Mouse (Mus musculus) embryonic facial prominence, embryonic 13.5 days (tissue): ENCODE results near the gene Slc22a17. TPM values are rescaled to one million over a fixed set of nuclear protein-coding genes. Genes with fewer than 3 reads are reported as not detected.

Experiments
- ATAC-seq: fragments of 200-750 bp; cut with Nextera tagmentation; 2 replicates; pipeline ENCODE4 v1.8.0; 2017; ENCODE audit warnings: low read depth; ENCODE audit not compliant: insufficient number of reproducible peaks, insufficient read depth, low FRiP score, low TSS enrichment
- H3K27ac ChIP-seq: fragments of 300-500 bp; sonication (generic); 2 replicates; pipeline ENCODE4 v1.5.1; 2015; ENCODE audit warnings: moderate library complexity, mild to moderate bottlenecking, inconsistent platforms
- H3K27me3 ChIP-seq: fragments of 300-500 bp; sonication (generic); 2 replicates; pipeline ENCODE4 v1.6.1; 2015; ENCODE audit warnings: mild to moderate bottlenecking, inconsistent platforms
- H3K36me3 ChIP-seq: fragments of 300-500 bp; sonication (generic); 2 replicates; pipeline ENCODE4 v1.6.1; 2015; ENCODE audit warnings: mild to moderate bottlenecking, inconsistent platforms
- H3K4me1 ChIP-seq: fragments of 300-500 bp; sonication (generic); 2 replicates; pipeline ENCODE4 v1.6.1; 2015; ENCODE audit warnings: inconsistent platforms
- H3K4me2 ChIP-seq: fragments of 300-500 bp; sonication (generic); 2 replicates; pipeline ENCODE4 v1.6.1; 2015; ENCODE audit warnings: moderate library complexity, mild to moderate bottlenecking, inconsistent platforms
- H3K4me3 ChIP-seq: fragments of 300-500 bp; sonication (generic); 2 replicates; pipeline ENCODE4 v1.5.1; 2015; ENCODE audit warnings: mild to moderate bottlenecking, inconsistent platforms
- H3K9ac ChIP-seq: fragments of 300-500 bp; sonication (generic); 2 replicates; pipeline ENCODE4 v1.6.1; 2015; ENCODE audit warnings: mild to moderate bottlenecking, inconsistent platforms
- H3K9me3 ChIP-seq: fragments of 300-500 bp; sonication (generic); 2 replicates; pipeline ENCODE4 v1.6.1; 2016; ENCODE audit warnings: inconsistent platforms
- WGBS: fragments of 180-500 bp; shearing (Covaris S2); methylation state at CpG from one replicate; pipeline ENCODE4 v1.1.7; 2015; ENCODE audit warnings: mixed read lengths; 5-methylcytosine and 5-hydroxymethylcytosine counted together
- polyA plus RNA-seq: library from polyadenylated mRNA; unstranded; fragments of >200 nt; fragmentation: Nextera tagmentation; extraction: Ambion mirVana; gene quantifications from 2 replicates; pipeline ENCODE4 v1.2.1, GENCODE M21; 2015

The Slc22a17 gene
- polyA plus RNA-seq, 1 experiment from 2014 or later, result 84.7 TPM

DNA sequence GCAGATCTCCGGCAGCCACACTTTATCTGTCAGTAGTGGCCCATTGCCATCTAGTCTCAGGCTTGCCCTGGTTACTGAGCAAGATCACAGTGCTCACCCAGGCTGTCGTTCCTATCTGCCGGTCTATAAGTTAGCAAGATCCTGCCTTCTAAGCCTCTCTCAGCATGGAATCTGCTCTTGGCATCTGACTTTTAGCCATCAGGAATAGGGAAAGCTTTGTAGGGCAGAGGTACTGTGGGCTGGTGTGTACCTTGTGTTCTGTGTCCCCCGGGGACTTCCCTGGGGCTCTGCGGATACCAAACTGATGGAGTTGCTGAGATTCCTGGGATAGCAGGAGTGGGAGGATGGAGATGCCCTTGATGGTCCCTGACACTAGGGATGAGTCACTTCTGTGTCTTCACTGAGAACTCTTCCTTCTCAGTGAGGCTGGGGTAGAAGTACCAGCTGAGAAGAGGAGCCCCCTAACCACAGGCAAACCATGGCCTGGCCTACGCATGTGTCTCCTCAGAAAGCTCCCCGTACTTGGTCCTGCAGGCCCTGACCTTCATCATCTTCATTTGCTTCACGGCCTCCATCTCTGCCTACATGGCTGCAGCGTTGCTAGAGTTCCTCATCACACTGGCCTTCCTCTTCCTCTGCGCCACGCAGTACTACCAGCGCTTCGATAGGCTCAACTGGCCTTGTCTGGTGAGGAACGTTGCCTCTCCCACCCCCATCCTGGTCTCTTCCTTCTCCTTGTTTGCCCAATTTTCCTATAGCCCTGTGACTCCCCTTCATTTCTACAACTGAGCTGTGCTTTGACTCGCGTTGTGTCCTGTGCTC is 24.6 kb upstream of the Slc22a17 start:
- Histone ChIP-seq H3K4me2 (no peak overlapping the region), H3K27ac (no peak overlapping the region), H3K36me3 (no peaks in the 10 kb centered on the region), H3K9me3 (no peaks in the 10 kb centered on the region), H3K4me3 (no peak overlapping the region), H3K9ac (0 out of 2 replicates have a peak overlapping the region, but pooled peaks have one; percentile 11), H3K4me1 (peaks cover 25% of the 10 kb centered on the region), H3K27me3 (no peaks in the 10 kb centered on the region)
- WGBS, result 89% methylated on average over 16 of the region's 16 CpGs
- ATAC-seq, result no peak

DNA sequence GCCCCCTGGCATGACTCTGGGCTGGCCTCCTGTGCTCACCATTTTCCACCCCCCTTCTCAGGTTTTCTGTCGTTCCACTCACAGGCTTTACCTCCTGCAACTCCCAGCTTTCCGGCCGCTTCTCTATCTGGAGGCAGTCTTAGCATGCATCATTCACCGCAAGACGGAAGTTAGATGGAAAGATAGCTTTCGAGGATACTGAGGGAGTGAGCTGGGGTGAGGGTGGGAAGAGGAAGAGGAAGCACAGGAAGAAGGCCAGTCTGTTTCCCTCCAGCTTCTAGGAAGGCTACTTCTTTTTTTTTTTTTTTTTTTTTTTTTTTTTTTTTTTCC is 23.9 kb upstream of the Slc22a17 start:
- Histone ChIP-seq H3K9me3 (no peaks in the 10 kb centered on the region), H3K27me3 (no peaks in the 10 kb centered on the region), H3K9ac (peak overlapping the region; percentile 61), H3K4me1 (peaks cover 26% of the 10 kb centered on the region), H3K4me3 (peak overlapping the region; percentile 16), H3K27ac (peak overlapping the region; percentile 86), H3K4me2 (peak overlapping the region; percentile 46), H3K36me3 (no peaks in the 10 kb centered on the region)
- ATAC-seq, result no peak
- 26% methylated on average over 6 of the region's 6 CpGs for WGBS

DNA sequence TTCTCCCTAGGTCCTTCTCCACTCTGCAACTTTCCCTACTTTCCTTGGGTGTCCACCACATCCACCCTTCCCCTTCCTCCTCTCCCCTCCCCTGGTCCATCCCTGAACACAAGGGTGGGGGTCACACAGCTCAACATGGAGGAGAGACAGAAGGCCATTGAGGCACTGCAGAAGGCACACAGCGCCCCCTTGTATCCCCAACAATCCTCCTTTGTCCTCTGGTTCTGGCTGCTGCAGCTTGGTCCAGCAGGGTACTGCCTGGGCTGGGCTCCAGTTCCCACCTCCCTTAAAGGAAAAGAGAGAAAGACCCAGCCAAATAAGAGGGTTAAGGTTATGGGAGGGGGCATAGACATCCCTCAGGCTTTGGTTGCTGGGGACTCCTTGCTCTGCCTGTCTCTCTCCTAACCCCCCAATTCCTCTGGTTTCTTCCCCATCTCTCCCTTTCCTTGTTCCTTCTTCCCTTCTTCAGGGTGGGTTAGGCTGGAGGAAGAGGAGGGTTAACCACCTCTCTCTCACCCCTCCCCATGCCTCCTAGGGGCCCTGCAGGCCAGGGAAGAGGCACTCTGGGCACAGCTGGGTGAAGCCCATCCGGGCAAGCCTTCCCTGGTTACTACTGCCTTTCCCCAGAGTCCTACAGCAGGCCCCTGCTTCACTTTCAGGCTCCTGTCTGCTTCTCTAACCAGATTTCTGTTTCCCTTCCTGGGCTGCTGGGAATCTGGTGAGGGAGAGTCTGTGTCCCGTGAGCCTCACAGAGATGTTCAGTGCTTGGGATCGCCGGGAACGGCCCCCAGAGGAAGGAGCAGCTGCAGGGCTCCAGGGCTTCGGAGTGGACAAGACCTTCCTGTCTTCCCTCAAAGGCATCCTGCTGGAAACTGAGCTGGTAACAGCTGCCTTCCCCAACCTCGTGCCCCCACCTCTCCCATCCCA is 23.2 kb upstream of the Slc22a17 start, which contains the start of gene Cmtm5:
Cmtm5 (plus strand) TSS at position 358 of the 927 bp plus-strand sequence.
- ATAC-seq, result peak; percentile 21; the same call in 1 of the 2 replicates
- Histone ChIP-seq H3K9ac (peak within 1 kb of the TSS; percentile 61), H3K27me3 (no peaks in the 10 kb centered on the region), H3K4me1 (peaks cover 24% of the 10 kb centered on the region), H3K4me2 (peak within 1 kb of the TSS; percentile 46), H3K4me3 (peak within 1 kb of the TSS; percentile 16), H3K36me3 (no peaks in the 10 kb centered on the region), H3K27ac (peak within 1 kb of the TSS; percentile 86), H3K9me3 (no peaks in the 10 kb centered on the region)
- 15% methylated on average over 8 of the region's 8 CpGs for WGBS

DNA sequence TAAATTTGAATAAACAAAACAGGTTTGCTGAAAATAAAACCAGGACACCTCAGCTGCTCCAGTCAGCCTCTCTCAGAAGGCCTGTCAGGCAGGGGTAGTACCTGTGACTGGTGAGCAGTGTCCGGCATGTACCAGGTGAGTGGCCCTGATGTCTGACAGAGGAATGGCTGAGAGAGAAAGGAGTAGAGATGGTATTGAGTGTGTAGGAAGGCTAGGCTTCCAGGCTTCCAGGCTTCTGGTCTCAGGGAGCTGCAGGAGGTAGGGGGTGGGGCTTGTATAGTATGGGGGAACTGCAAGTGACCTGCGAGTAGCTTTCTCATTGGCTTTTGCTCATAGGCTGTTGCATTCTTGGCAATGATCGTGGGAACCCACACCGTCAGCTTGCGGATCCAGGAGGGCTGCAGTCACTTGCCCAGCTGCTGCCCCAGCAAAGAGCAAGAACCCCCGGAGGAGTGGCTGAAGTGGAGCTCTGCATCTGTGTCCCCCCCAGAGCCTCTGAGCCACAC is 19.8 kb upstream of the Slc22a17 start, which contains the start of gene Il25:
Il25 (plus strand) TSS at position 51 of the 506 bp plus-strand sequence.
- Histone ChIP-seq H3K9me3 (no peaks in the 10 kb centered on the region), H3K36me3 (no peaks in the 10 kb centered on the region), H3K27me3 (no peaks in the 10 kb centered on the region), H3K4me3 (no peak within 1 kb of the TSS), H3K4me2 (peak within 1 kb of the TSS; percentile 26; the same call in 1 of the 2 replicates), H3K9ac (no peak within 1 kb of the TSS), H3K27ac (no peak within 1 kb of the TSS), H3K4me1 (peaks cover 39% of the 10 kb centered on the region)
- peak; percentile 18; the same call in 1 of the 2 replicates for ATAC-seq
- 20% methylated on average over 6 of the region's 6 CpGs for WGBS

DNA sequence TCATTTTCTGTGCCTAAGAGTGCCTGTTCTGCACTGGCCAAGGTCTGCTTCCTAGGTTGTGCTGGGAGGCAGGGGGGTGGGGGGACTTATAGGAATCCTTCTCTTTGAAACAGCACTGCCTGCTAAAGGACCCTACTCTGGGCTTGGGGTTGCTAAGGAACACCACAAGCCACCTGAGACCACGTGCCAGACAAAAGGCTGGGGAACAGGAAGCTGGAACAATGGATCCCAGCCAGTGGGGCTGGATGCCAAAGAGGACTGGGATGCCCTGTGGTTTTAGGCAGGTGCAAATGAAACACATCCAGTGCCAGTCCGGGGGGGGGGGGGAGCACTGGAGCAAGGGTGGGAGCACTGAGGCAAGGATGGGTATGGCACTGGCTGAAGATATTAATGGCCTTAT is 17.5 kb upstream of the Slc22a17 start:
- Histone ChIP-seq H3K4me1 (peaks cover 42% of the 10 kb centered on the region), H3K4me3 (no peak overlapping the region), H3K9me3 (no peaks in the 10 kb centered on the region), H3K9ac (no peak overlapping the region), H3K36me3 (no peaks in the 10 kb centered on the region), H3K27ac (no peak overlapping the region), H3K4me2 (no peak overlapping the region), H3K27me3 (no peaks in the 10 kb centered on the region)
- WGBS, result 27% methylated on average over 2 of the region's 2 CpGs
- ATAC-seq, result no peak

DNA sequence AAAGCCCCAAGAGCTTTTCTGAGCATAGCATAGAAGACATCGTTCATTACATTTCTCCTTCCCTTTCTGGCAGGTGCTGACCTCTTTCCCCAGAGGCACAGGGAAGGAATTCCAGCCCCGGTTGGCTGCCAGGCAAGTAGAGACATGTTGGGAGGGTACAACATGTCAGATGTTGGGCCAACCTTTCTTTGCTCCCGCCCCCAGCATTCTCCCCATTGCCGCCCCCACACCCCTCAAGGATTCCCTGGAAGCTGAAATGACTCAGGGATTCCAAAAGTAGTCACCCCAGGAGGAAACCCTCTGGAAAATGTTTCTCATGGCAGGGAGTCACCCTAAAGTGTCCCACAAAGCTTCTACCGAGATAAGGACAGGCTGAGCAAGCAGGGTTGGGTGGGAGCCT is 16.9 kb upstream of the Slc22a17 start:
- Histone ChIP-seq H3K9me3 (no peaks in the 10 kb centered on the region), H3K4me2 (no peak overlapping the region), H3K36me3 (no peaks in the 10 kb centered on the region), H3K4me1 (peaks cover 47% of the 10 kb centered on the region), H3K4me3 (no peak overlapping the region), H3K27me3 (no peaks in the 10 kb centered on the region), H3K9ac (no peak overlapping the region), H3K27ac (no peak overlapping the region)
- 65% methylated on average over 5 of the region's 5 CpGs for WGBS
- no peak for ATAC-seq

DNA sequence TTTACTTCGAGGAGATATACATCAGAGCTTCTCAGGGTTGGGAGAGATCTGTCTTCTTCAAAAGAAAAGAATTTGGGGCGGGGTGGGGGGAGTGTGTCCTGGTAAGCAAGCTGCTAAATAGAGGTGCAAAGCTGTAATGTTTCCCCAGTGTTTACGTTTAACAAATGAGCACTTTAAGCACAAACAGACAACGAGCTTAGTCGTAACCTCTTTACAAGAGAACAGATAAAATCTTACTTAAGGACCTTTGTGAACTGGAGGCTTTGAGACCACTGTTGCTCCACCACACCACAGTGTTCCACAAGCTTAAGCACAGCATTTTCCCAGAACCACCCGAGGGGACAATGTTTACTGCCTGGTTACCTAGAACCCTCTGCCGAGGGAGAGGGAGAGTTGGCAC is 14.4 kb upstream of the Slc22a17 start:
- Histone ChIP-seq H3K4me1 (peaks cover 54% of the 10 kb centered on the region), H3K36me3 (peaks cover 9% of the 10 kb centered on the region), H3K4me2 (peak overlapping the region; percentile 92), H3K4me3 (peak overlapping the region; percentile 65), H3K27me3 (no peaks in the 10 kb centered on the region), H3K9ac (peak overlapping the region; percentile 97), H3K9me3 (peaks cover 3% of the 10 kb centered on the region; the same call in 1 of the 2 replicates), H3K27ac (peak overlapping the region; percentile 100)
- WGBS, result 15% methylated on average over 7 of the region's 7 CpGs
- ATAC-seq, result no peak

DNA sequence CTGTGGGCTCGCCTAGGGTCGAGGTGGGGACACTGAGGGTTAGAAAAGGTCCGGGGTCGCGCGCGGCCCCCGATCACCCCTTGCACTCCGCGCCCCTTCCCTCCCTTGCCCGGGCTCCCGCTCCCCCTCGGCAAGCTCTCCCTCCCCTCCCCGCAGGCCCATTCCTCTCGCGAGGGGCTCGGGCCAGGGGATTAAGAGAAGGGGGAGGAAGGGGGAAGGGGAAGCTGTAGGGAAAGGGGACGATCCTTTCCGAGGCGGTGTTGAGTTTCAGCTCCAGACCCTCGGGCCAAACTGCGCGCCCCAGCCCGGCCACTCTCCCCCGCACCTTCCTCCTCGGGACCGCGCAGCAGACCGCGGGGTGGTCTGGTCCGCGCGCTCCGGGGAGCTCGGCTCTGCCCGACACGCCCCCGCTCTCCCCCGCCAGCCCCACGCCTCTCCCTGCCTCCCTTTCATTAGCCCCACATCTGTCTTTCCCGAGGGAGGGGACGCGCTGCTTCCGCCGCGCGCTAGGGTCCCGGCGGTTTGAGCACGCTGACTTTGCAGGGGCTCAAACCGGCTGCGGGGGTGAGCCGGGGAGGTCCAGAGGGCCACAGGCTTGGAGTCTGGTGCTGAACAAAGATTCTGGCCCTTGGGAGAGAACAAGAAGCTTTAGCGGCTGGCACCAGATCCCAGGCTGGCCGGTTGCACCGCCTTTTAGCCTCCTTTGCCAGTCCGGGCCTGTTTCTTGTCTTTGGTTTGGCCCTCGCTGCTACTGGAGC is 13.6 kb upstream of the Slc22a17 start:
- Histone ChIP-seq H3K9me3 (peaks cover 10% of the 10 kb centered on the region; the same call in 1 of the 2 replicates), H3K4me1 (peaks cover 54% of the 10 kb centered on the region), H3K36me3 (peaks cover 16% of the 10 kb centered on the region), H3K9ac (peak overlapping the region; percentile 97), H3K27me3 (no peaks in the 10 kb centered on the region), H3K4me2 (peak overlapping the region; percentile 92), H3K4me3 (peak overlapping the region; percentile 65), H3K27ac (peak overlapping the region; percentile 100)
- ATAC-seq, result peak; percentile 66
- WGBS, result under 1% methylated on average over 49 of the region's 58 CpGs

DNA sequence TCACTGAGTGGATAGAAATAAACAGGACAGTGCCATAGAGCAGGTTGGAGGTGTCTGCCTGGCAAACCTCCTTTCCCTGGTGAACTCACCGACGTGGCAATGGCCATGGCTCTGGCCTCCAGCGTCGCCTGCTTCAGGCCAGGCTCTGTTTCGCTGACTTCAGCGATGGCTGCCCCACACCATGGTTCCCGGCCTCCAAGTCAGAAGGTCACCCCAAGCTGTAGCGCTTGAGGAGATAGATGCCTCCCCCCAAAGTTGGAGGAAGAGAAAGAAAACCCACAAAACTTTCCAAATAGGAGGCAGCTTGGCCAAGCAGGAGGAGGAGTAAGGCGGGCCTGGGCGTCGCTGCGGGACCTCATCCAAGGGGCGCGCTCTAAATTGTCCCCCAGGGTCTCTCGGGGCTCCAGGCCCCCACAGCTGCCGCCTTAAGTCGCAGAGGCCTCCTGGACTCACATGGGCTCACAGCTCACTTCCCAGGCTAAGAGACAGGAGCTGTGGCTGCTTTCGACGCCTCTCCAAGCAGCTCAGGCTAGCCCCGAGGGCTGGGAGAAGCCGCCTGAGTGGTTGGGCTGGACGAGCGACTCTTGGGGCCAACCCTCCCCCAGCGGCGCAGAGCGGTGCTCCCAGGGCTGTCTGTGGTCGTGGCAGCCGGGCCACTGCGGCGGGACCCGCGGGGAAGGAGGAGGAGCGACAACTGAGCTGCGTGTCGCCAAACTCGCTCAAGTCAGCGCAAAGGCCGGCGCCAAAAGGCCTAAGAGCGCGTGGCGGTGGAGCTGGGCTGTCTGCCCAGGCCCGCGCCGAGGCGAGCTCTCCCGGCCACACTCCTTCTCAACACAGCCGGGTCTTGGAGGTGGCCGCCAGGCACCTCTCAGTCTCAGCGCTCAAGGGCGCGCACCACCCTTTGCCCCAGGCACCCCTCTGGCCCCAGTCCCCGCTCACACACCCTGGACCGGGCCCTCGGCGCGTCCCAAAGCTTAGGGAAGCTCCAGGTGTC is 12.7 kb upstream of the Slc22a17 start, which contains the start of gene Efs:
Efs (minus strand) TSS at position 778 of the 994 bp plus-strand sequence.
- ATAC-seq, result peak; percentile 60
- peaks cover 54% of the 10 kb centered on the region for H3K4me1 ChIP-seq
- WGBS, result under 1% methylated on average over 50 of the region's 57 CpGs

More for the DNA sequence above, 12.7 kb upstream of the Slc22a17 start, which contains the start of gene Efs:
- Histone ChIP-seq H3K9ac (peak within 1 kb of the TSS; percentile 97), H3K27ac (peak within 1 kb of the TSS; percentile 100), H3K27me3 (no peaks in the 10 kb centered on the region), H3K4me3 (peak within 1 kb of the TSS; percentile 65), H3K36me3 (peaks cover 26% of the 10 kb centered on the region), H3K9me3 (peaks cover 18% of the 10 kb centered on the region), H3K4me2 (peak within 1 kb of the TSS; percentile 92)
